Mouse (Mus musculus): Measurements from ENCODE around the gene Tesc. TPM values are rescaled to one million over a fixed set of nuclear protein-coding genes. Genes with fewer than 3 reads are reported as not detected.

Tesc gene
- total RNA-seq, 2 experiments from 2014 or later = 54.4 to 61.5 TPM

DNA sequence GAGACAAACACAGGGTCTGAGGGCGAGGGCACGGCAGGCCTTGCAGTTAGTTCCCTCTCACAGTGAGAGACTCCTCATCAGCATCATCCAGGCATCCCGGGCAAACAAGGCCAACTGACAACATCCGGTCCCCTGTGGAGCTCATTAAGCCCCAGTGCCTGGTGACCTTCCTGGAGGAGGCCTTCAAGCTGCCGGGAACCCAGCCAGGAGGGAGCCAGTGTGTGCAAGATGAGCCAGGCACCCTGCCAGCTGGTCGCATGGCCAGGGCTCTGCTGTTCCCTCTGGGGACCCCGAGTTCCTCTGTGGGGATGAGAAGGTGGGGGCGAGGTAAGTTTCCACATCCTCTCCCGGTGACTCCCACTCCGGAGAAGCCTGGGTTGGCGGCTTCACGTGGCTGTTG is 12.5 kb upstream of the Tesc start:
- peak; percentile 96 for DNase-seq

GRCm38 (mm10) chr5:118015669-118016068 is 11.9 kb upstream of the Tesc start:
- peak; percentile 63 for DNase-seq

DNA sequence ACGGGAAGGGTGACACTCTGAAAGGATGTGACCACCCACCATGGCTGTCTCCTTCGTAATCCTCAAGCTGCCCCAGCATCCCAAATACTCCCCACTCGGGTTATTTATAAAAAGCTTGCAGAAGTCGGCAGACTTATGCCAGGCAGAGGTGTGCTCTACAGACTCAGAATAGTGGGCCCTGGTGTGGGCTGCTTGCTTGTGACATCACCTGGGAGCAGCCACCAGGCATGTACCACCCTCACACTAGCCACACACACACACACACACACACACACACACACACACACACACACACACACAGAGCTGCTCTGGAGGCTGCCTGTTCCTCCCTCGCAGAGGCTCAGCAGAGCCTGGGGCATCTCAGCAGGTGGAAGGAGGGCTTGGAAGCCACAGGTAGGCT is 10.0 kb upstream of the Tesc start:
- DNase-seq = no peak

DNA sequence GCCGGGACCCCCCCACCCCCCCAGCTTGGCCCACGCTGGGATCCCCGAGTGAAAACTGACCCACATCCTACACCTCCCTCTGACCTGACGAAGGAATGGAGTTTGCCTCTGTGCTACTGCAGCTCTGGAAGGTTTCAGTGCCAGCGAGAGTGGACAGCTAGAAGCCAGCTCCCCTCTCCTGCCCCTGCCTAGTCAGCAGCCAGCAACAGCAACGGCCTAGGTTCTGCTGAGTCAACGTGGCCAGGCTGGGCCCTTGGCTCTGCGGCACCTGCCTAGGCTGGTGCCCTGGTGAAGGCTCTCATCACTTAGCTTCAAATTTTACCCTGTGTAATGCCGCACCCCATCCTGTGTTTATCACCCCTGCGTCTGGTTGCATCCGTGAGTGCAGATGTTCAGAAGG is 7.6 kb upstream of the Tesc start:
- no peak for DNase-seq

DNA sequence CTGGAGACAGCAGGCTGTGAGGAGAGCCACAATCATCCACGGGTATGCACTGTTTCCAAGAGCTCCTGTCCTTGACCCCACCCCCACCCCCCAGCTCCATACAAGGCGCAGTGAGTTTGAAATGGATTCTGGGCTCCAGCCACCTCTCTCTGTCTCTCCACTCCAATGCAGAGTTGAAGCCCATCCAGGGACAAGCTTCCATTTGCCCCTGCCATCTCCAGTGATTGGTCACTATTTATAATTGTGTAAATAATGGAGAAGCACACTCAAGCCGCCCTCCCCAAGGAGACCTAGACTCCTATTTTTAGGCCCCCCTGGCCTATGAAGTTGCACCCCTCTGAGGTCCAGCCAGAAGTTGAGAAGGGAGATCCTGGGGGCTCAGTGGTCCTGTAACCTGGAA is 4.5 kb upstream of the Tesc start:
- DNase-seq = no peak

DNA sequence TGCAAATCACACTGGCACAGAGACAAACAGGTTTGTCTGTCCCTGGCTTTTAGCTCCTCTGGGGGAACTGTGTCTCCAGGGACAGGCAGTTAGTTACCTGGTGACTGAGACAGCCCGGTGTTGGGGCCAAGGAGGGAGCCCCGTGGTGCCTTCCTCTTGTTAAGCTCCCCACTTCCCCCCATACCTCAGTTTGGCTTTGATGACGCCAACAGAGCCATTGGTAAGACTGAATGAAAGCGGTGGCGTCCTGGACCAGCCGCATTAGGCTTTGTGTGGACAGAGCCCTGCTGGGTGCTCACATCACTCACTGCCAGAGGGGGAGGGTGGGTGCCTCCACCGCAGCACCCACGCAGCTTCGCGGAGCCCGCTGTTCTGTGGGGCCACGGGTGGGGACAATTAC is 1.7 kb upstream of the Tesc start:
- no peak for DNase-seq

DNA sequence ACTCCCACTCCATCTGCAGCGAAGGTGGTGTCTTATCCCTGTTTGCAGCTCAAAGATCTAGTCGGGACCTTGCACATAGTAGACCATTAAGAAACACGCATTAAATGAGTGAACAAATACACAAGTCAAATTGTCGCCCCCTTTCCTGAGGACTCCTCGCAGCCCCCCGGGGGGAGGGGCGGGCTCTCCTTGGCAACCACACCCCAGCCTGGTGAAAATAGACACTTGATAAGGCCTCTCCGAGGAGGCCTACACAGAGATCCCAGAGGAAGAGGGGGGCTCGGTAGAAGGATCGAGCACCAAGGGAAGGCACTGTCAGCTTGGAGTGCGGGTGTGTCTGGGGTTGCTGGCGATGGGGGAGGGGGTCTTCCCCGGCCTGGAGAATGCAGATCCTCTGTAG is 1.2 kb upstream of the Tesc start:
- DNase-seq = no peak

GRCm38 (mm10) chr5:118027101-118027697 is 344 bp upstream of the Tesc start:
- DNase-seq = no peak

DNA sequence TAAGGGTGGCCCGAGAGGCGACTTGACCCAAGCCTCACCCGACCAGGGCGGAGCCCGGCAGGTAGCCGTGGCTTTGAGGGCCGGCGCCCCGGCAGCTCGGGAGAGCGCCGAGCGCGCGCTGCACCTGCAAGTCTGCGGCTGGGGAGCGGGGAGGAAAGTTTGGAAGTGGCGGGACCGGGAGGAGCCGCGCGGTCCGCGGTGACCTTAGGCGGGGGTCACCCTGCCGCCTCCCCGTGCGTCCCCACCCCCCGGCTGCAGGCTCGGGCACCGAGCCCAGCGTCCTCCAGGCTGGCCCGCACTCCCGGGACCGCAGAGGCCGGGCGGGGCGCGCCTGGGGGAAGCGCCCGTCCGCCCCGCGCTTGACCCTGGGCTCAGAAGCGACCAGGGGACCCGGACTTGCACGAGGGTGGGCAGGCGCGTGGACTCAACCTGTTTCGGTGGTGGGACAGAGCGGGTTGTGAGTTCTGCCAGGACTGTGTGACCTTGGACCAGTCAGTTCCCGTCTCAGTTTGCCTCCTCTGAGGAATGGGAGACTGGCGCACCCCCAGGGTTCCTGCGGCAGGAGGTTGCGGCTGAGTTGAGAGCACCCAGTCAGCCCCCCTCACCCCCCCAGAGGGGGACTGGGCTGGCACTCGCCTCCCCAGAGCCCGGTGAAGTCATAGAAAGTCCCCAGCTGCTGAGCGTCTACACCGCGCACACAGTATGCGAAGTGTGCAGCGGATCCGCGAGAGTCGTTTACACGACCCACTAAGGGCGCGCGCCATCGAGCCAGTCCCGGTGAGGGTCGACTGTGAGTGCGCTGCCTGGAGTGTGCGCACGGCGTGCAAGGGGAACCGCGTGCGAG is 870 bp downstream of the Tesc start:
- peak; percentile 72 for DNase-seq

DNA sequence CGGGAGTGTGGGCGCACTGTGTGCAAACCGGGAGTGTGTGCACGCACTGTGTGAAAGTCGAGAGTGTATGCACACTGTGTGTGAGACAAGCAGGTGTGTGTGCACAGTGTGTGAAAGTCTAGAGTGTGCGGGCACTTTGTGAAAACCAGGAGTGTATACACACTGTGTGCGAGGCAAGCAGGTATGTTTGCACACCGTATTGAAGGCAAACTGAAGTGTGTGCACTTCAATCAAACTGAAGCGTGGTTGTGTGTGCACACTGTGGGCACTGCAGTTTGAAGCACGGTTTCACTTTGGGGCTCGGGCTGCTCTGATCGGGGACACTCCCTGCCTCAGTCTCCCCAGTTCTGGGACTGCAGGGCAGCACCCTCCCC is 1.5 kb downstream of the Tesc start:
- DNase-seq = no peak

DNA sequence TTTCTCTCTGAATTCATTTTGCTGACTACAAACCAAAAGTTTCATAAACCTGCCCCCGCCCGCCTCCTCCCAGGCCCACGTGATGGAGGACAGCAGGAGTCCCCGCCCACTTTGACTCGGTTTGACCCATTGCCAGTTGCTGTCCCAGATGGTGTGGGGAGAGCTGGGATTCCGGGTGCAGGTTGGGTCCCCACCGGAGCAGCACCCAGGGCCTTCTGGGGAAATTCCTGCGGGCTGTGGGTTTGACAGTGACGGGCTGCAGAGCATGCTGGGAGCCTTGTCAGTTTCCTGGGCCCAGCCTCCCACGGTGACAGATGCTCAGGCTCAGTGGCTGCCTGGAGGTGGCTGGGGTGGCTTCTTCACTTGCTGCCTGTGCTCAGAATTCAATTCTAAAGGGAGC is 1.9 kb downstream of the Tesc start:
- peak; percentile 48 for DNase-seq

DNA sequence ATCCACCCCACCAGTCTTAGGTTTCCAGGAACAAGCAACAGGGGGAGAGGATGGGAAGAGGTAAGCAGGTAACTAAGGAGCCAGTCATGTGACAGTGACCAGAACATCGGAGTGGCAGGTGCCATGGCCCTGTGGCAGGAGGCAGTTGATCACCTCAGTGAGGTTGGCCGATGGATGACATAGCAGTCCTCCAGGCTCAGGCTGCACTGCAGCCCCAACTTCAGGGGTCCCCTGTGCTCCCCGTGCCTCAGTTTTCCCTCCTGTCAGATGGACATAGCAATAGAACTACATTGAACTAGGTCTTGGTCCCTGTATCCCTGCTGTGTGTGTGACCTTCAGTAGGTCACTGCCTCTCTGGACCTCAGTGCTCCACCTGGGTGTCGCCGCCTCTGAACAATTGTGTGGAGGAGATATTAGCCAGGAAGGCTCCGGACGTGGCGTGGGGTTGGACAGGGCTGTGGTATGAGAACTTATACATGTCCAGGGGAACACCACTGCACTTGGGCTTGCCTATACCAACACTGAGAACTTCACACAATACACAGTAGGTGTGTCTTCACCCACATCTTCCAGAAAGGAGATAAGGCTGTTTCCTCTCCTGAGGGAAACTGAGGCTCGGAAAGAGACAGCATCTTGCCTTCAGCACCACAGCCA is 2.6 kb downstream of the Tesc start:
- DNase-seq = no peak

DNA sequence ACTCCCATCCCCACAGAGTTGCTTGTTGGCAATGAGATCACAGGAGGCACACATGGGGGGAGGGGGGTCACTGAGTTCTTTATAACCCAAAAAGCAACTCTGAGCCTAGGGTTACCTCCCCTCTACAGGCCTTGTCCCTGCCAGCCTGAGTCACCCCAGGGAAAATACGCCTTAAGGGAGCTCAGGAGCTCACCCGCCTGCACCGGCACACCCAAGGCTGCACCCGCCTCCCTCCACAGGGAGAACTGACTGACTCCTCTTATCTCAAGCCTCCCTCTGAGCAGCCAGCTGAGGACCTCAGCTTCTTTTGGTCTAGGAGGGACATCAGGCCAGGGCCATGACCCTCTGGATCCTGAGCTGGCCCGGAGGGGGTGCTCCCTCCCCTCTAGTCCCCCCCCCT is 3.5 kb downstream of the Tesc start:
- DNase-seq = peak; percentile 62

- peak; percentile 43 for DNase-seq
Observed at GRCm38 (mm10) chr5:118031508-118031907, 4.0 kb downstream of the Tesc start.

- DNase-seq = peak; percentile 45
Observed at GRCm38 (mm10) chr5:118033328-118033727, 5.8 kb downstream of the Tesc start.

GRCm38 (mm10) chr5:118033740-118034139 is 6.2 kb downstream of the Tesc start:
- DNase-seq = peak; percentile 59

DNA sequence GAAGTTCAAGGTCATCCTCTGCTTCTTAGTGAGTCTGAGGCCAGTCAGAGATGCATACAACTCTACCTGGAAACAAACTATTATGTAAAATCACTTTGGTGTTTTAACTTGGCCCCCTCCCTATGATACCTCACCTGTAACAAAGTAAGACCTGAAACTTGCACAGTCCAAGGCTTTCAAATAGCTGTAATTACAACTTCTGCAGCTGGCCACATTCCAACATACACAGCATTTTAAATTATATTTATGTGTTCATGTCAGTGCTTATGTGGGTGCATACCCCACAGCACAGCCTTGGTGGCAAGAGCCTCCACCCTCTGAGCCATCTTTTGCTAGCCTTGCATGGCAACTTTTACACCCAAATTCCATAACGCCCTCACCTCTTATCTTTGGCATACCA is 7.1 kb downstream of the Tesc start:
- no peak for DNase-seq

- no peak for DNase-seq
Observed at GRCm38 (mm10) chr5:118035786-118036185, 8.2 kb downstream of the Tesc start.

DNA sequence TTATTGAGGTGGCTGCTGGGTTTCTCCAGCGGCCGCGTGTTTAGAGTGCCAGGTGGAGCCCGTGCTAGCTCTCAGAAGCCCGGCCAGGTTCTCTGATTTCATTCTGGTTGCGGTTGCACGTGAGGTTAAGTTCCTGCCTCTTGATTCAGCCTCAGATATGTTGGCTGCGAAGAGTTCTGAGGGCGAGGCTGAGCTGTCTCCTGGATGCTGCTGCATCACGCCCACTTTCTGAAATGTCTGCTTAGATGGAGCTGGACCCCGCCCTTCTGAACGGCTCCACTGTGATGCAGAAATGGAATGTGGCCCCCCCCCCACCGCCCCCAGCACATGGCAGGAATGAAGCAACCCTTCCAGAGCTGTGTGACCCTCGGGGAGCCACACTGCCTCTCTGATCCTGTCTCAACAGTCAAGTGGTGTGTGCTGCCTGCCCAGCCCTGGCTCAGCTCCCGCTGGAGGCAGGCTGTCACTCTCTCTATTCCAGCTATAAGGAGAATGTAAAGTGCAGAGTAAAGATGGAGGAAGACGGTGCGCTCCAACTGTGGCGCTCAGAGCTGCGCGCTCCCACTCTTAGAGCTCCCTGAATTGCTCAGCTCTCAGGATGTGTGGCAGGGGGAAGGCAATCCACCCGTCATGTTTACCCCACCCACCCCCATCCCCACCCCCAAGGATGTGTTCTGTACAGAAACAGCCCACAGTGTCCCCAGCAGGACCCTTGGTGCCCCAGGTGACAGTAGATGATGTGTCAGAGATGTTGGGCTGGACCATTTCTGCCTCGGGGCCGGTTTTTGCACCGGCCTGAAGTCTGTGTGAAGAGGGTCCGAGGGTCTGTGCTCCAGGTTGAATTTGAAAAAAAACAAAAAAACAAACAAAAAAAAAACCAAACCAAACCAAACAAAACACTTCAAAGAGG is 9.6 kb downstream of the Tesc start:
- DNase-seq = no peak

DNA sequence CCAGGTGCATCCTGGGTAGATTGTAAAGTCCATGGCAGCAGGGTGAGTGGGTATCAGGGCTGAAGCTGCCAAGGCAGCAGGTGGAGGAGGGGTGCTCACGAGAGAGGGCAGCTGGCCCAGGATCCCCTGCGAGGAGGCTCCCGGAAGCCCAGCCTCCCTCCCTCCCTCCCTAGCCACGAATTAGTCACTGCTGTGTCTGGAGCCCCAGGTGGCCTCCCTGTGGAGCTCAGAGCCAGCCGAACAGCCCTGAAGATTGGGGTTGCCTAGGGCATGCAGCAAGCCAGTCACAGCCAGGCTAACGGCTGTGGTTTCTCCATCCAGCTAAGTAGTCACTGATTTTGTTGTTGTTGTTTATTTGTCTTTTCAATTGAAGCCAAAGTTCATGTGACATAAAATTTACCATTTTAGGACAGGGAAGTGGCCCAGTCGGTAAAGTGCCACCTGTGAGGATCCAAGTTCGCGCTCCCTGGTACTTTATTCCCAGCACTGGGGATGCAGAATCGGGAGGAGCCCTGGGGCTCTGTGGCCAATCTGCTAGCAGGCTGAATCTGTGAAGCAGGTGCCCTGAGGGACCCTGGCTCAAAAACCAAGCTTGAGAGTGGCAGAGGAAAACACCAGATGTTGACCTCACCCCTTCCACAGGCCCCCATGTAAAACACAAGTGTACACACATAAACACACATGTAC is 10.4 kb downstream of the Tesc start:
- DNase-seq = peak; percentile 68

GRCm38 (mm10) chr5:118039241-118039668 is 11.7 kb downstream of the Tesc start:
- no peak for DNase-seq

DNA sequence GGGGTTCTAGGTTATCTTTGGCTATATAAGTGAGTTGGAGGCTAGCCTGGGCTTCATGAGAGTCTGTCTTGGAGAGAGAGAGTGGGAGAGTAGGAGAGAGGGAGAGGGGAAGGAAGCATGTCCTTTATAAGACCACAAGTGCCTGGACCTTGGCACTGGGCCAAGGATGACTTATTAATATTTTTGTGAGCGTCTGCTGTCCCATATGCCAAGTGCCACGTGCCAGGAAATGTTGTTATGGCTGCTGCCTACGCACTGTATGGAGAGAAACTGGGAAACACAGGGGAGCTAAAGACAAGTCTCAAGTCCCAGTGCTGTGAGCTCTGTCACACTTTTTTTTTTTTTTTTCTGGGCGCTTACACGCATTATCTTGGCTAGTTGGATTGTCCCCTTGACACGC is 15.1 kb downstream of the Tesc start:
- DNase-seq = no peak
